Mouse (Mus musculus) hindbrain, embryonic 12.5 days (tissue): ENCODE measurements around the gene Jazf1. TPM values are rescaled to one million over a fixed set of nuclear protein-coding genes. Genes with fewer than 3 reads are reported as not detected.

ENCODE experiments used
- ATAC-seq: fragments of 200-750 bp; cut with Nextera tagmentation; 2 replicates; pipeline ENCODE4 v1.8.0; 2017; ENCODE audit warnings: moderate TSS enrichment; ENCODE audit not compliant: low FRiP score
- H3K27ac ChIP-seq: fragments of 300-500 bp; sonication (generic); 2 replicates; pipeline ENCODE4 v1.5.1; 2016; ENCODE audit warnings: mild to moderate bottlenecking
- H3K27me3 ChIP-seq: fragments of 300-500 bp; sonication (generic); 2 replicates; pipeline ENCODE4 v1.6.1; 2016; ENCODE audit warnings: mild to moderate bottlenecking
- H3K36me3 ChIP-seq: fragments of 300-500 bp; sonication (generic); 2 replicates; pipeline ENCODE4 v1.6.1; 2016; ENCODE audit warnings: mild to moderate bottlenecking
- H3K4me1 ChIP-seq: fragments of 300-500 bp; sonication (generic); 2 replicates; pipeline ENCODE4 v1.6.1; 2016
- H3K4me2 ChIP-seq: fragments of 300-500 bp; sonication (generic); replicated peaks from 2 replicates; pipeline ENCODE4 v1.6.1; 2016; ENCODE audit warnings: mild to moderate bottlenecking
- H3K4me3 ChIP-seq: fragments of 300-500 bp; sonication (generic); 2 replicates; pipeline ENCODE4 v1.5.1; 2016; ENCODE audit warnings: mild to moderate bottlenecking
- H3K9ac ChIP-seq: fragments of 300-500 bp; sonication (generic); 2 replicates; pipeline ENCODE4 v1.6.1; 2016; ENCODE audit warnings: mild to moderate bottlenecking, moderate library complexity
- H3K9me3 ChIP-seq: fragments of 300-500 bp; sonication (generic); replicated peaks from 2 replicates; pipeline ENCODE4 v1.6.1; 2016; ENCODE audit warnings: mild to moderate bottlenecking
- WGBS: fragments of 180-500 bp; shearing (Covaris S2); methylation state at CpG from one replicate; pipeline ENCODE4 v1.1.7; 2016; 5-methylcytosine and 5-hydroxymethylcytosine counted together
- polyA plus RNA-seq: library from polyadenylated mRNA; unstranded; fragments of >200 nt; fragmentation: Nextera tagmentation; extraction: Ambion mirVana; gene quantifications from 2 replicates; pipeline ENCODE4 v1.2.1, GENCODE M21; 2016

The Jazf1 gene
- polyA plus RNA-seq: 15.6 and 15.8 TPM in 2 replicates

- Histone ChIP-seq H3K27ac (peak within 1 kb of the TSS; percentile 91), H3K4me2 (peak within 1 kb of the TSS; percentile 84), H3K27me3 (peaks cover 25% of the 10 kb centered on the region; the same call in 1 of the 2 replicates), H3K9me3 (no peaks in the 10 kb centered on the region), H3K4me1 (peaks cover 6% of the 10 kb centered on the region; the same call in 1 of the 2 replicates), H3K9ac (peak within 1 kb of the TSS; percentile 83), H3K36me3 (no peaks in the 10 kb centered on the region), H3K4me3 (peak within 1 kb of the TSS; percentile 78)
- 1% methylated on average over 69 of the region's 133 CpGs for WGBS
- peak; percentile 83 for ATAC-seq
Measured at GRCm38 (mm10) chr6:53067989-53068874, at the start of gene Jazf1. Gene Jazf1 (minus strand): TSS chr6:53068631.

- H3K27ac ChIP-seq: no peak overlapping the region
- H3K4me2 ChIP-seq: no peak overlapping the region
- no peak overlapping the region for H3K4me3 ChIP-seq
- WGBS: 55% methylated on average over 1 of the region's 1 CpGs
- ATAC-seq: no peak
- peaks cover 7% of the 10 kb centered on the region; the same call in 1 of the 2 replicates for H3K4me1 ChIP-seq
- H3K9ac ChIP-seq: no peak overlapping the region
- H3K27me3 ChIP-seq: no peaks in the 10 kb centered on the region
- no peaks in the 10 kb centered on the region for H3K9me3 ChIP-seq
- no peaks in the 10 kb centered on the region for H3K36me3 ChIP-seq
Measured at GRCm38 (mm10) chr6:53117855-53118254, 49.4 kb upstream of the Jazf1 start.

DNA sequence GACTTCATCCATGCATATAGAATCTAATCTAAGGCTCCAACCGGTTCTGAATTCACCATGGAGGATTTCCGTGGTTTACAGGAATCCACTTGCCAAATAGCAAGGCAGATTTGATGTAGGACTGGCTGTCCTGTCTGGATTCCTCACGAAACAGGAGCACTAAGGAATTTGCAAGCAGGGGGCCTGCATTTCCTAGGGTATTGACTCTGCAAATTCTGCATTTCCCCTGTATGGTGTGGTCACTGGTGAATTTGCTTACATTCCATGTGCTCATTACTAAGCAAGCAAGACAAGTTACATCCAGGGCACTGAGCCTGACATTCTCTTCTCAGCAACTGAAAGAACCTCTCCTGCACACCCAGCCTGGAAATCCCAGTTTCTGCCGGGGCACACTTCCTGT is 18.4 kb upstream of the Jazf1 start:
- Histone ChIP-seq H3K27me3 (no peaks in the 10 kb centered on the region), H3K4me1 (no peaks in the 10 kb centered on the region), H3K9ac (no peak overlapping the region), H3K9me3 (no peaks in the 10 kb centered on the region), H3K36me3 (no peaks in the 10 kb centered on the region), H3K4me3 (no peak overlapping the region), H3K4me2 (no peak overlapping the region), H3K27ac (no peak overlapping the region)
- 57% methylated on average over 4 of the region's 4 CpGs for WGBS
- ATAC-seq: no peak

GRCm38 (mm10) chr6:53081241-53081640 is 12.8 kb upstream of the Jazf1 start:
- H3K4me3 ChIP-seq: no peak overlapping the region
- no peaks in the 10 kb centered on the region for H3K27me3 ChIP-seq
- no peaks in the 10 kb centered on the region for H3K4me1 ChIP-seq
- H3K36me3 ChIP-seq: no peaks in the 10 kb centered on the region
- no peak for ATAC-seq
- 76% methylated on average over 4 of the region's 4 CpGs for WGBS
- no peak overlapping the region for H3K4me2 ChIP-seq
- H3K9me3 ChIP-seq: no peaks in the 10 kb centered on the region
- no peak overlapping the region for H3K27ac ChIP-seq
- no peak overlapping the region for H3K9ac ChIP-seq

DNA sequence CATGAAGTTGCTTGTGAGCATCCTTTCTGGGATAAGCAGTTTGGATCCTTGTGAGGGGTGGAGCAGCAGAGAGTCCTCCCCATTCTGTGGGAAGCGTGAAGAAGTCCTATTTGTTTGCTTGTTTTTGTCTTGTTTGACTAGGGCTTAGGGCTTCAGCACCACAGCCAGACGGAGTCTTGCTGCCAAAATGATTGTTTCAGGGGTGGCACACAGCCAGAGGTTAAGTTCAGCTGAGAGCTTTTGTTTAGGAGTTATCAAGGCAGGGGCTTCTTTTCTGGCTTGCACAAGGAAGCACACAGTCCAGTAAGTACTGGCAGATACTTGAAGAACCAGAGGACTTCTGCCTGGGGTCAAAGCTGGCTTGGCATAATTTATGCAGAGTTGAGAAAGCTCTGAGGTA is 10.2 kb upstream of the Jazf1 start:
- Histone ChIP-seq H3K4me3 (no peak overlapping the region), H3K9ac (no peak overlapping the region), H3K27ac (no peak overlapping the region), H3K36me3 (no peaks in the 10 kb centered on the region), H3K9me3 (no peaks in the 10 kb centered on the region), H3K4me2 (no peak overlapping the region), H3K4me1 (no peaks in the 10 kb centered on the region), H3K27me3 (no peaks in the 10 kb centered on the region)
- no peak for ATAC-seq
- 20% methylated on average over 2 of the region's 2 CpGs for WGBS

- no peak overlapping the region for H3K4me2 ChIP-seq
- 82% methylated on average over 6 of the region's 6 CpGs for WGBS
- no peaks in the 10 kb centered on the region for H3K36me3 ChIP-seq
- no peaks in the 10 kb centered on the region for H3K9me3 ChIP-seq
- H3K27ac ChIP-seq: no peak overlapping the region
- H3K4me3 ChIP-seq: no peak overlapping the region
- no peak overlapping the region for H3K9ac ChIP-seq
- ATAC-seq: no peak
- peaks cover 25% of the 10 kb centered on the region; the same call in 1 of the 2 replicates for H3K27me3 ChIP-seq
- H3K4me1 ChIP-seq: peaks cover 6% of the 10 kb centered on the region; the same call in 1 of the 2 replicates
Measured at GRCm38 (mm10) chr6:53071732-53072131, 3.3 kb upstream of the Jazf1 start.

- peaks cover 6% of the 10 kb centered on the region; the same call in 1 of the 2 replicates for H3K4me1 ChIP-seq
- H3K4me2 ChIP-seq: no peak overlapping the region
- H3K9me3 ChIP-seq: no peaks in the 10 kb centered on the region
- WGBS: 28% methylated on average over 5 of the region's 5 CpGs
- no peak for ATAC-seq
- peaks cover 25% of the 10 kb centered on the region; the same call in 1 of the 2 replicates for H3K27me3 ChIP-seq
- no peak overlapping the region for H3K9ac ChIP-seq
- H3K4me3 ChIP-seq: no peak overlapping the region
- no peaks in the 10 kb centered on the region for H3K36me3 ChIP-seq
- no peak overlapping the region for H3K27ac ChIP-seq
Measured at GRCm38 (mm10) chr6:53069976-53070575, 1.6 kb upstream of the Jazf1 start.

DNA sequence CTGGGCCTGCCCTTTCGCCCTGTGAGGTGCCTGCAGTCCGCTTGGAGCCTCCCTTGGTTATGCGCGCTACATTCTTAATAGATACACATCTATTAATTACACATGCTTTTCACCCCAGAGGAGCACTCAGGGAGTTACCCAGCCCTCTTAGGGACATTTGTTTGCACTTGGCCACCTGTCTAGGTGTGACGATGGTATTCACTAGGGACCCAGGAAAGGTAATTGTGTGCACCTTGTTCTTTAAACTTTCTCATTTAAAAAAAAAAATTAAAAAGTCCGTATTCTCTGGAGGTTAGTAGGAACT is 396 bp upstream of the Jazf1 start:
- H3K4me1 ChIP-seq: peaks cover 6% of the 10 kb centered on the region; the same call in 1 of the 2 replicates
- peaks cover 25% of the 10 kb centered on the region; the same call in 1 of the 2 replicates for H3K27me3 ChIP-seq
- peak overlapping the region; percentile 83 for H3K9ac ChIP-seq
- H3K36me3 ChIP-seq: no peaks in the 10 kb centered on the region
- ATAC-seq: no peak; the same call in 1 of the 2 replicates
- H3K4me2 ChIP-seq: peak overlapping the region; percentile 84
- WGBS: 2% methylated on average over 6 of the region's 6 CpGs
- H3K27ac ChIP-seq: peak overlapping the region; percentile 91
- no peaks in the 10 kb centered on the region for H3K9me3 ChIP-seq
- H3K4me3 ChIP-seq: peak overlapping the region; percentile 78

- Histone ChIP-seq H3K27me3 (peaks cover 25% of the 10 kb centered on the region; the same call in 1 of the 2 replicates), H3K4me1 (peaks cover 6% of the 10 kb centered on the region; the same call in 1 of the 2 replicates), H3K4me2 (peak overlapping the region; percentile 84), H3K9me3 (no peaks in the 10 kb centered on the region), H3K4me3 (peak overlapping the region; percentile 78), H3K36me3 (no peaks in the 10 kb centered on the region), H3K9ac (peak overlapping the region; percentile 83), H3K27ac (peak overlapping the region; percentile 64)
- 3% methylated on average over 34 of the region's 41 CpGs for WGBS
- peak; percentile 47 for ATAC-seq
Measured at GRCm38 (mm10) chr6:53067446-53067988, 914 bp downstream of the Jazf1 start.

DNA sequence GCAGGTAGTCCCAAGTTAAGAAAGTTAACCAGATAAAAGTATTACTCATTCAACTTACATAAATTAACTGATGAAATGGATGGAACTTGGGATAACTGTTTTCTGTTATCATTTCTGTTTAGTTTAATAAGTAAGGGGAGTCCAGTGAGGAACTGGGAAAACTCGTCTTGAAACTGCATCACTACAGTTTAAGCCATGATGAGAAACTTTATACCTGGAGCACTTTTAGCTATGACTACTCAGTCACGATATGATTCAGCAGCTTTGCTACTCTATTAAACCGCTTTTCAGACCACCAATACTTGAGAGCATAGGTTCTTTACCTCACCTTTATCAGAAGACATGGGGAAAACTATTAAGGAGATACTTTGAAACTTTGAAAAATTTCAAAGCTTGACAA is 1.5 kb downstream of the Jazf1 start:
- no peak for ATAC-seq
- Histone ChIP-seq H3K36me3 (no peaks in the 10 kb centered on the region), H3K4me2 (peak overlapping the region; percentile 84), H3K9me3 (no peaks in the 10 kb centered on the region), H3K9ac (no peak overlapping the region), H3K27me3 (peaks cover 20% of the 10 kb centered on the region; the same call in 1 of the 2 replicates), H3K4me1 (peaks cover 6% of the 10 kb centered on the region; the same call in 1 of the 2 replicates), H3K4me3 (peak overlapping the region; percentile 78; the same call in 1 of the 2 replicates), H3K27ac (no peak overlapping the region)
- WGBS: 49% methylated on average over 3 of the region's 3 CpGs

GRCm38 (mm10) chr6:53064070-53064469 is 4.4 kb downstream of the Jazf1 start:
- WGBS: 92% methylated on average over 4 of the region's 4 CpGs
- H3K36me3 ChIP-seq: no peaks in the 10 kb centered on the region
- no peak for ATAC-seq
- H3K9ac ChIP-seq: no peak overlapping the region
- H3K27me3 ChIP-seq: peaks cover 8% of the 10 kb centered on the region; the same call in 1 of the 2 replicates
- H3K9me3 ChIP-seq: no peaks in the 10 kb centered on the region
- no peak overlapping the region for H3K27ac ChIP-seq
- H3K4me3 ChIP-seq: no peak overlapping the region
- H3K4me1 ChIP-seq: peaks cover 6% of the 10 kb centered on the region; the same call in 1 of the 2 replicates
- no peak overlapping the region for H3K4me2 ChIP-seq

DNA sequence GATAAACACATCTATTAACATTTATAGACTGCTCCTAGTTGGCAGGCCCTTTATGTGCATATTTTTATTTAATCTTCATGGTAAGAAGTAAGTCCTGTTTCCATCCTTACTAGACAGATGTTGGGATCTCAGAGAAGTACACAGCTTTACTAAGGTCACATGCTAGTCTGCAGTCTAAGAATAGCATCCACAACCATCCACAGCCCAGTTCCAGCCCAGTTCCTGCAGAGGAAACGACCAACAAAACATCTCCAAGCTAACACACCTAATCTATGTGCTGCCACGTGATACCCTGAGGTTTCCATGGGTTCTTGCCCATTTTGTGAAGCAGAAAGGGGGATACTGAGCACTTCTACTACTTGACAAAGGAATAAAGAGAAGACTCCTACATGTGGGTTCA is 13.5 kb downstream of the Jazf1 start:
- ATAC-seq: no peak
- no peaks in the 10 kb centered on the region for H3K27me3 ChIP-seq
- 73% methylated on average over 2 of the region's 2 CpGs for WGBS
- H3K27ac ChIP-seq: no peak overlapping the region
- no peaks in the 10 kb centered on the region for H3K9me3 ChIP-seq
- no peaks in the 10 kb centered on the region for H3K4me1 ChIP-seq
- H3K9ac ChIP-seq: no peak overlapping the region
- H3K36me3 ChIP-seq: no peaks in the 10 kb centered on the region
- no peak overlapping the region for H3K4me2 ChIP-seq
- no peak overlapping the region for H3K4me3 ChIP-seq
